Mouse (Mus musculus) hindbrain, postnatal 0 days (tissue): Measurements from ENCODE around the gene Whrn. TPM values are rescaled to one million over a fixed set of nuclear protein-coding genes. Genes with fewer than 3 reads are reported as not detected.
A peak's percentile ranks its signal among the peaks of the same experiment; 100 is the strongest.

Experiments used
- ATAC-seq: fragments of 200-750 bp; cut with Nextera tagmentation; 2 replicates; pipeline ENCODE4 v1.8.0; 2017; ENCODE audit warnings: mild to moderate bottlenecking, moderate TSS enrichment, moderate library complexity
- DNase-seq: peaks from one replicate; pipeline ENCODE4 v3.0.0-alpha.2; 2015; ENCODE audit warnings: low spot score
- H3K27ac ChIP-seq: fragments of 300-500 bp; sonication (generic); 2 replicates; pipeline ENCODE4 v1.5.1; 2014; ENCODE audit warnings: mild to moderate bottlenecking
- H3K27me3 ChIP-seq: fragments of 300-500 bp; sonication (generic); 2 replicates; pipeline ENCODE4 v1.6.1; 2014; ENCODE audit warnings: low read length, mixed read lengths; ENCODE audit not compliant: insufficient read depth
- H3K36me3 ChIP-seq: fragments of 300-500 bp; sonication (generic); 2 replicates; pipeline ENCODE4 v1.6.1; 2014; ENCODE audit warnings: low read length, mixed read lengths; ENCODE audit not compliant: insufficient read depth
- H3K4me1 ChIP-seq: fragments of 300-500 bp; sonication (generic); 2 replicates; pipeline ENCODE4 v1.6.1; 2014; ENCODE audit warnings: antibody characterized with exemption, low read length, mixed read lengths; ENCODE audit not compliant: insufficient read depth
- H3K4me2 ChIP-seq: fragments of 300-500 bp; sonication (generic); 2 replicates; pipeline ENCODE4 v1.6.1; 2014; ENCODE audit warnings: low read depth, mild to moderate bottlenecking, low read length, moderate library complexity, mixed read lengths
- H3K4me3 ChIP-seq: fragments of 300-500 bp; sonication (generic); 2 replicates; pipeline ENCODE4 v1.5.1; 2014; ENCODE audit warnings: low read length
- H3K9ac ChIP-seq: fragments of 300-500 bp; sonication (generic); replicated peaks from 2 replicates; pipeline ENCODE4 v1.6.1; 2014; ENCODE audit warnings: mild to moderate bottlenecking, low read length, moderate library complexity, mixed read lengths
- H3K9me3 ChIP-seq: fragments of 300-500 bp; sonication (generic); 2 replicates; pipeline ENCODE4 v1.6.1; 2016; ENCODE audit warnings: low read length, mixed read lengths
- CTCF ChIP-seq: IDR thresholded peaks from 2 replicates; pipeline ENCODE4 v1.5.1; 2016; ENCODE audit warnings: antibody characterized with exemption, control low read depth, low read depth
- WGBS: fragments of 180-500 bp; shearing (Covaris S2); extraction: QIAGEN DNeasy Blood & Tissue Kit; methylation state at CpG from one replicate; pipeline ENCODE4 v1.1.7; 2014; 5-methylcytosine and 5-hydroxymethylcytosine counted together
- polyA plus RNA-seq: library from polyadenylated mRNA; unstranded; fragments of >200 nt; fragmentation: Nextera tagmentation; extraction: Ambion mirVana; gene quantifications from 2 replicates; pipeline ENCODE4 v1.2.1, GENCODE M21; 2015
- total RNA-seq: library from RNA; depleted of rRNA; stranded (reverse); fragments of >200 nt; gene quantifications from 2 replicates; pipeline ENCODE4 v1.2.3, GENCODE M21; 2014

Gene Whrn
- total and polyA plus RNA-seq, 2 experiments from 2014 or later = 4.7 to 34.6 TPM

DNA sequence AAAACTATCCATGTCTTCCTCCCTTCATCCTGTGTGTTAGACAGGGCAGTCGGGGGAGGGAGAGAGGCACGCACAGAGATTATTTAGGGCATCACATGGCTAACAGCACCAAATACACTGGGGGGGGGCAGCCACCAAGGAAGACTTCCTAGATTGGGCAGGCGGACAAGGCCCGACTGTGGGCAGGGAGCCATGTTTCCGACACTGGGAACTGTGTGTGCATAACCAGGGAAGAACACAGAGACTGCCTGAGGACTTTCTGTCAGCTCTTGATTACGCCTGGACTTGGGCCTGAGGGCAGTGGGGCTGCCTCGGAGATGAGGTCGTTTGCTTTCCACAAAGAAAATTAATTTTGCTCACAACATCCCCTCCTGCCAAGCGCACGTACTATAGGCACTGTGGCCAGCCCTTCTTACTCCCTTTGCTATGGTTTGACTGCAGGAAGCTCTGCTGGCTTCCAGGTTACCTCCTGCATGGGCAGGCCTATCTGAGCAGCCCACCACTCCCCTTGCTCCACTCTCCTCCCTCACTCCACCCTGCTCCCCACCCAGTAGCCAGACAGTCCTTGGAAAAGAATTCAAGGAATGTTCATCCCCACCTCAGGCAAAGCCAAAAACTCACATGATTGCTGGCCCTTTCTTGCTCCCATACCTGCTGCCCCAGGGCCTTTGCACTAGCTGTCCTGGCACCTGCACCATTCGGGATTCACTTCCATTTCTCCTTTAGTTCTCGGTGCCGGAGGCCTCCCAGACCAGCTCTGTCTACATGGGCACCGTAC is 75.5 kb downstream of the Whrn start:
- Histone ChIP-seq H3K9me3 (no peaks in the 10 kb centered on the region), H3K9ac (no peak overlapping the region), H3K4me1 (no peaks in the 10 kb centered on the region), H3K4me2 (no peak overlapping the region), H3K36me3 (no peaks in the 10 kb centered on the region), H3K27me3 (no peaks in the 10 kb centered on the region), H3K27ac (no peak overlapping the region), H3K4me3 (no peak overlapping the region)
- peak; percentile 49 for DNase-seq
- ATAC-seq = no peak
- TF ChIP-seq CTCF = no peak
- WGBS = 52% methylated on average over 14 of the region's 14 CpGs

GRCm38 (mm10) chr4:63418270-63418669 is 77.5 kb downstream of the Whrn start:
- no peaks in the 10 kb centered on the region for H3K36me3 ChIP-seq
- no peak for DNase-seq
- H3K4me1 ChIP-seq = no peaks in the 10 kb centered on the region
- H3K4me3 ChIP-seq = no peak overlapping the region
- ATAC-seq = no peak
- 80% methylated on average over 11 of the region's 11 CpGs for WGBS
- no peak for TF ChIP-seq CTCF
- no peak overlapping the region for H3K9ac ChIP-seq
- H3K27ac ChIP-seq = no peak overlapping the region
- H3K27me3 ChIP-seq = no peaks in the 10 kb centered on the region
- H3K4me2 ChIP-seq = no peak overlapping the region
- H3K9me3 ChIP-seq = no peaks in the 10 kb centered on the region

GRCm38 (mm10) chr4:63417318-63417957 is 78.4 kb downstream of the Whrn start:
- peak; percentile 89 for TF ChIP-seq CTCF

DNA sequence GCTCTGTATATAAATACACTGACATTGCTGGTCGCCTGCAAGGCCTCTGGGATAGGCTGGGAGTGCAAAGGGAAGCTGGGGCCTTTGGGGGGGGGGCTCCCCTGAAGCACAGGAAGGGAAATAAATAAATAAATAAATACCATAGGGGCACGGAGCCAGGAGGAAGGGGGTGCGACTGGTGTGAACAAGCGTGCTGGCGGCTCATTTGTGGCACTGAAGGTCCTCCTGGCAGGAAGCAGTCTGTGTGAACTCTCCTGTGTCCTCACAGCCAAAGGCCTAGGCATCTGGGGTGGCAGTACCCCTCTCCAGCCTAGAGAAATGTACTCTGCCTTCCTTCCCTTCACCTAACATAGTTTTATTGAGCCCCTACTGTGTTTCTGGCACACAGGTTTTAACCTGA is 80.8 kb downstream of the Whrn start:
- Histone ChIP-seq H3K9me3 (no peaks in the 10 kb centered on the region), H3K27me3 (no peaks in the 10 kb centered on the region), H3K4me2 (no peak overlapping the region), H3K36me3 (no peaks in the 10 kb centered on the region), H3K9ac (no peak overlapping the region), H3K4me1 (no peaks in the 10 kb centered on the region), H3K27ac (no peak overlapping the region), H3K4me3 (no peak overlapping the region)
- 84% methylated on average over 5 of the region's 5 CpGs for WGBS
- no peak for DNase-seq
- no peak for TF ChIP-seq CTCF
- no peak for ATAC-seq

More at GRCm38 (mm10) chr4:63417318-63417957, 78.4 kb downstream of the Whrn start:
- no peak overlapping the region for H3K4me3 ChIP-seq
- ATAC-seq (peak; percentile 68), DNase-seq (peak; percentile 96)
- H3K27me3 ChIP-seq = no peaks in the 10 kb centered on the region
- no peak overlapping the region for H3K9ac ChIP-seq
- H3K4me2 ChIP-seq = no peak overlapping the region
- no peaks in the 10 kb centered on the region for H3K9me3 ChIP-seq
- H3K27ac ChIP-seq = no peak overlapping the region
- H3K4me1 ChIP-seq = no peaks in the 10 kb centered on the region
- 16% methylated on average over 9 of the region's 9 CpGs for WGBS
- H3K36me3 ChIP-seq = no peaks in the 10 kb centered on the region

GRCm38 (mm10) chr4:63411222-63411621 is 84.6 kb downstream of the Whrn start:
- H3K9me3 ChIP-seq = no peaks in the 10 kb centered on the region
- H3K9ac ChIP-seq = no peak overlapping the region
- TF ChIP-seq CTCF = no peak
- ATAC-seq = no peak
- no peak overlapping the region for H3K27ac ChIP-seq
- no peak for DNase-seq
- peak overlapping the region; percentile 96; the same call in 1 of the 2 replicates for H3K4me2 ChIP-seq
- H3K27me3 ChIP-seq = no peaks in the 10 kb centered on the region
- 69% methylated on average over 5 of the region's 5 CpGs for WGBS
- H3K36me3 ChIP-seq = no peaks in the 10 kb centered on the region
- no peak overlapping the region for H3K4me3 ChIP-seq
- peaks cover 11% of the 10 kb centered on the region; the same call in 1 of the 2 replicates for H3K4me1 ChIP-seq

DNA sequence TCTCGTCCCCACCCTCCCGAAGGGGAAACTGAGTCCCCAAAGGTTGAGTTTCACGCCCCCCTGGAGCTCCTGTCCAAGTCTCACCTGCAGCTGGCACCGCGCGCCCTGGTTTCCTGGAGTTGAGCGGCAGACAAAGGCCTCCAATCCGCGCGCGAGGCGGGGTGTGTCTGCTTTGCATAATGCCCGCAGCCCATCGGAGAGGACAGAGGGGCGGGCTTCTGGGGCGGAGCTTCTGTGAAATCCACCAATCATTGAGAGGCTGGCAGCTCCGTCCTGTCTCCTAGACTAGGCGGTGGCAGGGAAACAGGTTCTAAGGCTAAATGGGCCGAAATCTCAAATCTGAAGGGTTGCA is 85.2 kb downstream of the Whrn start:
- Histone ChIP-seq H3K4me1 (peaks cover 14% of the 10 kb centered on the region; the same call in 1 of the 2 replicates), H3K27ac (peak overlapping the region; percentile 68; the same call in 1 of the 2 replicates), H3K4me2 (peak overlapping the region; percentile 96), H3K27me3 (no peaks in the 10 kb centered on the region), H3K9me3 (no peaks in the 10 kb centered on the region), H3K36me3 (no peaks in the 10 kb centered on the region), H3K9ac (peak overlapping the region; percentile 44), H3K4me3 (peak overlapping the region; percentile 58)
- 0% methylated on average over 19 of the region's 19 CpGs for WGBS
- DNase-seq (peak; percentile 97), ATAC-seq (peak; percentile 91)
- TF ChIP-seq CTCF = no peak
